8 mouse cellular contexts compared by ENCODE assay signal in genomic region chr2:73560899-73561664, GRCm38 (mm10). TPM values are rescaled to one million over a fixed set of nuclear protein-coding genes. Genes with fewer than 3 reads are reported as not detected.
DNase-seq lines count a peak whose midpoint lies in the region; ATAC-seq and TF ChIP-seq lines count a peak whose summit lies in the region.

No protein-coding gene starts in this region.

- peak; percentile 64 for ATAC-seq in lung, postnatal 0 days
- ATAC-seq in forebrain, embryonic 13.5 days, result peak; percentile 60
- ATAC-seq in liver, embryonic 14.5 days (ENCODE audit: insufficient read depth), result no peak
- ATAC-seq in stomach, embryonic 16.5 days (ENCODE audit: insufficient read depth, low FRiP score), result no peak; the same call in 1 of the 2 replicates
- ATAC-seq in inflammation-experienced regulatory T-cells, adult 6 months, result no peak

- TF ChIP-seq CTCF in lung, postnatal 0 days (IDR thresholded peaks at IDR 0.05), result no peak
- TF ChIP-seq CTCF in liver, embryonic 14.5 days (IDR thresholded peaks at IDR 0.05; ENCODE audit: low read depth), result no peak

- H3K9ac ChIP-seq in lung, postnatal 0 days (replicated peaks; ENCODE audit: low read depth), result no peak overlapping the region
- H3K9ac ChIP-seq in forebrain, embryonic 13.5 days, result peak overlapping the region; percentile 43; the same call in 1 of the 2 replicates
- no peak overlapping the region for H3K9ac ChIP-seq in liver, embryonic 14.5 days (replicated peaks)
- H3K9ac ChIP-seq in stomach, embryonic 16.5 days (ENCODE audit: low read length), result peak overlapping the region; percentile 40

- peak overlapping the region; percentile 31 for H3K4me3 ChIP-seq in lung, postnatal 0 days (ENCODE audit: low read depth, low read length)
- H3K4me3 ChIP-seq in forebrain, embryonic 13.5 days, result peak overlapping the region; percentile 37
- H3K4me3 ChIP-seq in liver, embryonic 14.5 days (ENCODE audit: insufficient read depth in 1 of 2, low read depth in 2 of 2, low read length in 2 of 2), result peak overlapping the region in 1 of 2 experiments; percentile 50; a peak in 3 of 4 replicates
- peak overlapping the region; percentile 42 for H3K4me3 ChIP-seq in stomach, embryonic 16.5 days (replicated peaks; ENCODE audit: low read length)

- 4% methylated on average over 18 of the region's 23 CpGs for WGBS in lung, postnatal 0 days
- WGBS in forebrain, embryonic 13.5 days, result 1% methylated on average over 23 of the region's 23 CpGs
- 9% methylated on average over 23 of the region's 23 CpGs for WGBS in liver, embryonic 14.5 days (ENCODE audit: insufficient replicate concordance)
- WGBS in stomach, embryonic 16.5 days, result 6% methylated on average over 22 of the region's 23 CpGs

- H3K4me2 ChIP-seq in lung, postnatal 0 days (replicated peaks; ENCODE audit: low read depth, low read length), result peak overlapping the region; percentile 56
- H3K4me2 ChIP-seq in forebrain, embryonic 13.5 days, result peak overlapping the region; percentile 67
- peak overlapping the region; percentile 49 for H3K4me2 ChIP-seq in liver, embryonic 14.5 days (ENCODE audit: low read depth)
- H3K4me2 ChIP-seq in stomach, embryonic 16.5 days (ENCODE audit: low read depth, low read length), result peak overlapping the region; percentile 82

- intact Hi-C loops in left cerebral cortex, postnatal 36 days (cut with DNase I), result no loop called here

- no peaks in the 10 kb centered on the region for H3K4me1 ChIP-seq in lung, postnatal 0 days (ENCODE audit: insufficient read depth, low read depth, low read length)
- peaks cover 15% of the 10 kb centered on the region for H3K4me1 ChIP-seq in forebrain, embryonic 13.5 days
- peaks cover 2 to 9% of the 10 kb centered on the region in 2 experiments; a peak in 2 of 4 replicates for H3K4me1 ChIP-seq in liver, embryonic 14.5 days (replicated peaks; ENCODE audit: control insufficient read depth in 2 of 2, insufficient read depth in 2 of 2, low read length in 1 of 2)
- peaks cover 9% of the 10 kb centered on the region for H3K4me1 ChIP-seq in stomach, embryonic 16.5 days (ENCODE audit: control insufficient read depth, insufficient read depth, low read length)

- no peak for TF ChIP-seq EP300 in lung, postnatal 0 days (IDR thresholded peaks at IDR 0.05)
- no peak for TF ChIP-seq EP300 in liver, embryonic 14.5 days (IDR thresholded peaks at IDR 0.05; ENCODE audit: low read depth)

- DNase-seq in lung, postnatal 0 days (ENCODE audit: low spot score), result peak; percentile 38
- no peak for DNase-seq in lung, postnatal 4 days
- no peak for DNase-seq in liver, embryonic 14.5 days (ENCODE audit: low read depth in 3 of 3, low spot score in 3 of 3)
- no peak for DNase-seq in B cell, adult 2 months
- DNase-seq in left cerebral cortex, postnatal 36 days (ENCODE audit: low spot score in 2 of 2), result no peak

- no peaks in the 10 kb centered on the region for H3K36me3 ChIP-seq in lung, postnatal 0 days (ENCODE audit: insufficient read depth, low read length)
- H3K36me3 ChIP-seq in forebrain, embryonic 13.5 days (ENCODE audit: poor library complexity, severe bottlenecking), result no peaks in the 10 kb centered on the region
- no peaks in the 10 kb centered on the region for H3K36me3 ChIP-seq in liver, embryonic 14.5 days (replicated peaks; ENCODE audit: control insufficient read depth, insufficient read depth, low read depth)
- no peaks in the 10 kb centered on the region for H3K36me3 ChIP-seq in stomach, embryonic 16.5 days (ENCODE audit: control insufficient read depth, insufficient read depth, low read length)

- no peaks in the 10 kb centered on the region for H3K9me3 ChIP-seq in lung, postnatal 0 days (ENCODE audit: low read length)
- H3K9me3 ChIP-seq in forebrain, embryonic 13.5 days (replicated peaks), result no peaks in the 10 kb centered on the region
- no peaks in the 10 kb centered on the region for H3K9me3 ChIP-seq in liver, embryonic 14.5 days (ENCODE audit: control insufficient read depth, low read length)
- H3K9me3 ChIP-seq in stomach, embryonic 16.5 days (replicated peaks; ENCODE audit: control insufficient read depth, low read length), result no peaks in the 10 kb centered on the region

- peak overlapping the region; percentile 22; the same call in 1 of the 2 replicates for H3K27ac ChIP-seq in lung, postnatal 0 days (ENCODE audit: low read length)
- no peak overlapping the region for H3K27ac ChIP-seq in forebrain, embryonic 13.5 days
- H3K27ac ChIP-seq in liver, embryonic 14.5 days, result no peak overlapping the region
- H3K27ac ChIP-seq in stomach, embryonic 16.5 days (ENCODE audit: low read length), result no peak overlapping the region

- no peaks in the 10 kb centered on the region for H3K27me3 ChIP-seq in lung, postnatal 0 days (replicated peaks; ENCODE audit: insufficient read depth, low read length)
- no peaks in the 10 kb centered on the region for H3K27me3 ChIP-seq in forebrain, embryonic 13.5 days
- no peaks in the 10 kb centered on the region for H3K27me3 ChIP-seq in liver, embryonic 14.5 days (ENCODE audit: control insufficient read depth, insufficient read depth, low read length)
- H3K27me3 ChIP-seq in stomach, embryonic 16.5 days (ENCODE audit: control insufficient read depth, insufficient read depth, low read length), result no peaks in the 10 kb centered on the region

RNA-seq across cellular contexts. Expression of gene Chrna1, which starts 19.1 kb away (rescaled TPM):
- polyA plus RNA-seq in lung, postnatal 0 days (2015; fragmentation: Nextera tagmentation; extraction: Ambion mirVana), result 0.07 and 0.12 TPM in 2 replicates
- 0.11 and 0.27 TPM in 2 replicates for polyA plus RNA-seq in forebrain, embryonic 13.5 days (2015; fragmentation: Nextera tagmentation; extraction: Ambion mirVana)
- polyA plus RNA-seq in liver, embryonic 14.5 days (2012; rRNA removed), result 0.01 TPM in 2 replicates
- 0.10 and 0.13 TPM in 2 replicates for polyA plus RNA-seq in liver, embryonic 14.5 days (2014; fragmentation: Nextera tagmentation; extraction: Ambion mirVana)
- polyA plus RNA-seq in stomach, embryonic 16.5 days (2015; fragmentation: Nextera tagmentation; extraction: Ambion mirVana), result 0.16 and 1.7 TPM in 2 replicates
- not detected for polyA plus RNA-seq in inflammation-experienced regulatory T-cells, adult 6 months (2017; shearing (Covaris generic))
- under 1 TPM; 0.09 to 0.10 TPM for total RNA-seq in left cerebral cortex, postnatal 36 days (2021)

RNA-seq across cellular contexts. Expression of gene Wipf1, which starts 31.5 kb away (rescaled TPM):
- 9.5 and 9.6 TPM in 2 replicates for polyA plus RNA-seq in lung, postnatal 0 days (2015; fragmentation: Nextera tagmentation; extraction: Ambion mirVana)
- 2.4 and 2.8 TPM in 2 replicates for polyA plus RNA-seq in forebrain, embryonic 13.5 days (2015; fragmentation: Nextera tagmentation; extraction: Ambion mirVana)
- polyA plus RNA-seq in liver, embryonic 14.5 days (2012; rRNA removed), result 2.2 and 3.4 TPM in 2 replicates
- 4.1 and 5.7 TPM in 2 replicates for polyA plus RNA-seq in liver, embryonic 14.5 days (2014; fragmentation: Nextera tagmentation; extraction: Ambion mirVana)
- polyA plus RNA-seq in stomach, embryonic 16.5 days (2015; fragmentation: Nextera tagmentation; extraction: Ambion mirVana), result 5.6 and 7.0 TPM in 2 replicates
- polyA plus RNA-seq in inflammation-experienced regulatory T-cells, adult 6 months (2017; shearing (Covaris generic)), result 100 to 1,000 TPM in 1 of 3 experiments, 10 to 100 TPM in 2; 61.5 to 101 (median 68.3) TPM
- total RNA-seq in left cerebral cortex, postnatal 36 days (2021), result 1 to 10 TPM; 7.7 to 8.2 TPM

Comparison
In these comparisons a context has a peak if more than half of its experiments do, and no peak if none do; other contexts are left out.
1. ATAC-seq: peak in lung, postnatal 0 days (single experiment) and forebrain, embryonic 13.5 days (single experiment); none in liver, embryonic 14.5 days (single experiment), stomach, embryonic 16.5 days (single experiment) and inflammation-experienced regulatory T-cells, adult 6 months (single experiment).
2. H3K9ac ChIP-seq: peak in forebrain, embryonic 13.5 days (single experiment) and stomach, embryonic 16.5 days (single experiment); none in lung, postnatal 0 days (single experiment) and liver, embryonic 14.5 days (single experiment).
3. Peak in every context shown above with its lines, with median percentiles within 50 percentile points of each other: H3K4me2 ChIP-seq.